Mouse (Mus musculus) adrenal gland, adult 18-20 months (tissue): ENCODE results near the gene Pde4d. TPM values are rescaled to one million over a fixed set of nuclear protein-coding genes. Genes with fewer than 3 reads are reported as not detected.
A peak's percentile ranks its signal among the peaks of the same experiment; 100 is the strongest.

Experiments used
- DNase-seq, 2 experiments: peaks; one replicate each; pipeline ENCODE4 v3.0.0; 2021 to 2022; ENCODE audit warnings: low spot score in 2 of 2
- total RNA-seq, 2 experiments: library from RNA; stranded (reverse); gene quantifications; 1 replicate in 1 of 2; 2 replicates in 1 of 2; pipeline ENCODE4 v1.2.3; 2021

Gene Pde4d
- total RNA-seq, 2 experiments from 2014 or later = 48.5 to 81.6 TPM

DNA sequence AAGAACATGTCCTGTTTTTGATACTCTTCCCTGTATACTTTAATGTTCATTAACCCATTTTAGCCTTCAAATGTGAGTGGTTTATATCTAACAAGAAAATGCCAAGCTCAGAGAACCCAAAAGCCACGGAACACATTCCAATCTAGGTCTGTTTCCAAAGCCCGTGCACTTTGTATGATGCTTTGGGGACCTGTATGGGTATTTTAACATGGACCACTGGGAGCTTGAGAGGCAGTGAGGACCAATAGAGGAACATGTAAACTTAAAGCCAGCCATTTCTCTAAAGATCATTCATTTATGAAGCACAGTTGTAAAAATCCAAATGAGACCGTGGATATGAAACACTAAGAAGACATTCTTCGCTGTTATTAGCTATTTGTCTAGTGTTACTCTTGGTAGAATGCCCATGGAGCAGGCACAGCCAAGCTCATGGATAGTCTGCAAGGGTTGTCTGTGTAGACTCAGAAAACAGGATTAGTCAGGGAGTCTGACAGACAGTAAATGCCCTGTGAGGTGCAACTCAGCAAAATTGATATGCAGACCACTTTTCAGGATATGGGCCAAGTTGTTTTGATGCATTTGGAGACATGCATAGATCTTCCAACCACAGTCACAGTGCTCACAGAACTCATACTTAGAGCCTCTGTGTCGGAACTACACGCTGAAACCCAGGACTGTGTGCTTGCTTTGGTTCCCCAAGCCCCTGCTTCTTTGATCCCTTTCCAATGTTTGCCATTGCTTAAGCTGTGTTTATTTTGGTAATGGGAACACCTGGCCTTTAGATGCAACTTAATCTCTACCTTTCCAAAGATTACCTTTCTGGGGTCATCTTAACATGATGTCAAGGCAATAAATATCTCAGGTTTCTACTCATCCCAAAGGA lies 1272.7 kb downstream of the Pde4d start:
- no peak for DNase-seq

DNA sequence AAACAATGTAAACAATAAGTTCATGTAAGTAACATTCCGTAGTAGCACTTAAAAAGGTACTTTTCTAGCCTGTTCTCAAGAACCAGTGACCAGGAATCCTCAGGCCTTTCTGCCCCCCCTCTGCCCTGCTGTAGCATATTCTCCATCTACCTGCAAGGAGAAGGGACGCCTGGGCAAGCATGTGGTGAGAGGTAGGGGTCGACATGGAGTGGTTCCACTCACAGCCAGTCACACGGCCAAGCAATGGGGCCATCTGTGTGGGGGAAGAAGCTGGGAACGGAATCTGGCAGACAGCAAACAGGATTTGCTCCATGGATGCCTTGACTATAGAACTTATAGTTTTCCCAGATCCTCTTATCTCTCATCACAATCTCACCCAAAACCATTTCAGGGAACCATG lies 1277.6 kb downstream of the Pde4d start:
- no peak for DNase-seq

DNA sequence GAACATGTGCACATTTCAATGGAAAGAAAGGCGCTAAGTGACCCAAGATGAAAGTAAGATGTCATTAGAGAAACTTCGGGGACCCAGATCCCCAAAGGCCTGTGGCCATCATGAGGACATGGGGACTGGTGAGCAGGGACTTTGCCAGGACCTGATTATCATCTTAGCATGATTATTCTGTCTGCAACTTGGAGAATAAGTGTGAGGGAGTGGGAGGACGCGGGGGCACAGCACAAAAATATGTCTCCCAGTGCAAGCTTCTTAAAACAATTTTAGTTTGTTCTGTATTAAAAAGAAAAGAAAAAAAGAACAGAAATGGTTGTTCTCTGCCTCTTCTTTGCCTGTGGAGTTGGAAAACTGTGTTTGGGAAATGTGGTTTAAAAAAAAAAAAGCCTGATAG lies 1279.9 kb downstream of the Pde4d start:
- DNase-seq = no peak

DNA sequence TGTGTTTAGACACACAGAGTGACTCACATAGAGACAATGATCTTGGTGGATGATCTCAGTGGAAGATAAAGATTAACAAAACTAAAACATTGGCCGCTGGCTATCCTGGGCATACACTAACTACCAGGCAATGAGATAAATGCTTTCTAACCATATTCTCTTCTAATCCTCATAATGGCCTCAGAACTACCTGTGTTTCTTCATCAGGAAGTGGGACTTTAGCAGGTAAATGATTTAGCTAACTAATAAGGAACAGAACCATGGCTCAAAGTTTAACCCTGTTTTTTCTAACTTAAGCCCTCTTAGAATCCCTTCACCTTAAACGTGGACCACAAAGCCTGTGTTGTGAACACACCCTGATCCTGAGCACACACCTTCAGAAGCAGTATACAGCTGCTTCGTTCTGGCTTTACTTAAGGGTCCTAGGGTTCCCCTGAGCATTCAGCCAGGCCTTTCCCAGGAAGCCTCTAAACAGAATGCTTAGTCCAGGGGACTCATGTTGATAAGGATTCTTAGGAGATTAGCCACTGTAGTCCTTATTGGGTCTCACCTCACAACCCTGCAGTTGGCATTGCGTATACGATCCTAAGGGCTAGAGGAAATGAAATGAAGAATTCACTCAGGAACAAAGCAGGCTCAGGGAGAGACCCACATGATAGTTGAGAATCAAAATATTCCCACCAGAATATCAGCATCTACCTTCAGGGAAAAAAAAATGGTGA lies 1283.1 kb downstream of the Pde4d start:
- DNase-seq = no peak

DNA sequence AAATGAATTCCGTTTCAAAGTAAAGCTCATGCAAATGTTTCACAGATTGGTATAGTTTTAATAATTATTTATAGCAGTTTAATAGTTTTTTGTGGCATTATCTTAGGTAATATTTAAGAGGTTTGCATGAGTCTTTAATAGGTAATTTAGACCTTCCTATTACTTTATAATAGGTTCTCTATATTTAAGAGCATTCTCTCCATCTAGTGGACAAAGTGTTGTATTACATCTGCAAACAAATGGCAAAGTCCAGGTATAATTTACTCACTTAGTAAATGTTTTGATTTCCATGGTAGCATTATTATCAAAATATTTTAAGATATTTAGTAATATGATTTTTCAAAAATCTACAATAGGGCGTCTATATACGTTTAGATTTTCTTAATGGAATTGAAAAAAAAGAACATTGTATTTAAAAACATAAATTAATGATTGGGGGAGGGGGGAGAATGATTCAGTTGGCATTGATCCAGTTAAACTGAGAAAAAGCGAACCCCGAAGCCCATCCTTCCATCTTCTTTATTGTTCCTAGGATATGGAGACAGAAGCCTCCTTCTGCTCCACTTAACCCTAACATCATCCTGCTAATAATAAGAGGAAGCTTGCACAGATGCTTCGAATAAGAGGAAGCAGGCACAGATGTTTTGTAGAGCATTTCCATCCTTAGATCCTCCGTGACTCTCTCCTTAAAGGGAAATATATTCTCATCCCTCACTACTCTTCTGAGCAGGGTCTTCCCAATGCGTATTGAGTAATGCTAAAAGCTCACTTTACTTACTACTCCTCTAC lies 1286.7 kb downstream of the Pde4d start:
- DNase-seq = no peak

DNA sequence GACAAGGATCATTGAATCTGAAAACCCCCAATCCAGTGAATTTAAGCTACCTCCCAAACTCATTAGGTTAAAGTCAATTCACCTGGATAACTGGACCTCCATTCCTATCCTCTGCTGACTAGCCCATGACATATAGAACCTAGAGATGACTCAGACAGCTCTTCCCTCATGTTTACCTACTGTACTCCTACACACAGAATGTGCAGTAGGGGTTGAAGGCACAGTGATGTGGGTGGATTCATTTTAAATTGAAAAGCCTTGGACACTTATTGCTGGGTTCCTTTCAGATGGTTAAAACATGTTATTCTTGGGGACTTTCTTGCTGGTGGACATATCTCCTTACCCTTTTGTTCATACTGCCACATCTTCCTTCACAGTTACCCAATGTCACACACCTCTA lies 1296.7 kb downstream of the Pde4d start:
- DNase-seq = no peak

DNA sequence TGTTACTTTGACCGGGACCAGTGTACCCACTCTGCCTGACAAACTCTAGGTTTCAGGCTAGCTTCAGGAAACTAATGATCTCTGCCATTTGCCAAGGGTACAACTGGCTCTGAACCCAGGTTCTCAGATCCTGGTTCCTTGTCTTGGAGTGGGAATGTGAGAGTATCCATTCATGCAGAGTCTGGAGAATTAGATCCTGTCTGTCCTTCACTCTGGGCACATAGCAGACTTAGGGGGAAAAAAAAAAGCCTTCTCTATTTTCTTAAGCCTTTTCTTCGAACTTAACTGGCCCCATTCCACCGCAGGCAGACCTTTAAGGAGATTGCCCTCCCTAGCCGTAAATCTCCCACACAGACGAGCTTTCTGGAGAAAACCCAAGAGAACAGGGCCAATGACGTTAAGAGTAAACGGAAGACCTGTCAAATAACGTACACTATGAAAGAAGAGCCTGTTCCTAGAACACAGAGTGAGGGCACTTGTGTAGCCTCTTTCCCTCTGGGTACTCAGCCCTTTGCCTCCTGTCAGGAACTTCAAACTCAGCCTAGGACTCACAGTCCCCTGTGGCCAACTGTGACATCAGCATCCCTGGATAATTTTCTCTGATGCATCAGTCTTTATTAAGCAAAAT lies 1302.6 kb downstream of the Pde4d start:
- DNase-seq = no peak

DNA sequence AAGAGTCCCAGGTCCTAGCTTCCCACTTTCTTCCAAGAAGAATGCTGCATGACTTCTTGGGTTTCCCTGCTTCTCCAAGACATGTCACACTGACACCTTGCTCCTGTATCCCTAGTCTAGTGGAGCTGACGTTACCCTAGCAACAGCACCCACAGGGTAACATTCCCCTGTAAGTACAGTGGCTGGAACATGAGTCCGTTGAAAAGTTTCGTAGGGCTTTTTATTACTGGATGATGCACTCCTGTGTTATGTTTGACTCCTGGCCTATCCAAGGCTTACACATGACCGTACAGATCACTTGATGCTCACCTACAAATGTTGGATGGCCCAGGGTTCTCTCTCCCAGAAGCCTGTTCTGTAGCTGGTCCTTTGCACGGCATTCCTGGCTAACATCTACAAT lies 1307.1 kb downstream of the Pde4d start:
- no peak for DNase-seq

DNA sequence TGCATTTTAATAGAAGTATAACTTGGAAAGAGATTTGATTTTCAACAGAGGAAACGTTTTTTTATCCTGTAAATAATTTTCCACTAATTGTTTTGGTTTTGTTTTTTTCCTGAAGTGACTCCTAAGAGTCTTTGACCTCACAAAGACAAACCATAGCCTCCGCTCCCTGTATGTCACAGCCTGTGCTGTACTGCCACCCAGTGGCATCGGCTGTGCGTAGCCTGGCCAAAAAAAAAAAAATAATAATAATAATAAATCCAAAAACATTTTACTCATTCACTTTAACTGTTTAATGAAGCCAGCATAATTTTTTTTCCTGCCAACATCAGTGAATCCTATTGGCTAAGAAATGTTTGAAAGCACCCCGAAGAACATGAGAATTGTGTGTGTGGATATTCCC lies 1309.5 kb downstream of the Pde4d start:
- peak in 1 of 2 experiments; percentile 33 for DNase-seq

DNA sequence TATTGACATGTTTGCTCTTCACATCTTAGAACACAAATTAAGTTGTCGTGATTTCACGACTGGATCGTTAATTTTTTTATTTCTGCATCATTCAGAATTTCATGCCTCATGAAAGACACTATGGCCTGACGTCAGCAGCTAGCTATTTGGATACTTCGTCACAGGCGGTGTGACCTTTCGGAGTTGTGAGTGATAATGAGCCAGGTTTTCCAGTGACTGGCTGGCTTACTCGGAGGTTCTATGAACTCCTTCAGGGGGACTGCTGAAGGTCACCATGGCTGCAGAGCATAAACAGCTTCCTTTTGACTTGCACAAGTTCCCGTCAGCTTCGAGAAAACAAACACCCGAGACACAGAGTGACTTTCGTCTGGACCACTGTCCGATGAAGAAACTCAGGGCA lies 1311.3 kb downstream of the Pde4d start:
- no peak for DNase-seq

DNA sequence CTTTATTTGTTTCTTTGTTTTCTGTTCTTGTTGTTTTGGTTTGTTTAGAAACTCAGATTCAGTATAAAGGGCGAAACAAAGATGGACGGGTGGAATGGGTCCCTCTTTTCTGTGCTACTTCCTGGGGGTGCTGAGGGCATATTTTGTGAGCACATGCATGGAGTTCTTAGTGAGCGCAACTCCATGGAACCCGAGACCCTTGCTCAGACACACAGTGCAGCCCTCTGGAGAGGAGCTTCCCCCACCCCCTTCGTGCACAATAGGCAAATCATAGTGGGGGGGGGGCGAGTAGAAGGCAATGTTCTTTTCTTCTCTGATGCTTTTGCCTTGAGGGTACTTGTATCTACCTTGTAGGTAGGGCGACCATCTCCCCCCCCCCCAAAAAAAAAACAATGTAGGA lies 1325.0 kb downstream of the Pde4d start:
- no peak for DNase-seq

DNA sequence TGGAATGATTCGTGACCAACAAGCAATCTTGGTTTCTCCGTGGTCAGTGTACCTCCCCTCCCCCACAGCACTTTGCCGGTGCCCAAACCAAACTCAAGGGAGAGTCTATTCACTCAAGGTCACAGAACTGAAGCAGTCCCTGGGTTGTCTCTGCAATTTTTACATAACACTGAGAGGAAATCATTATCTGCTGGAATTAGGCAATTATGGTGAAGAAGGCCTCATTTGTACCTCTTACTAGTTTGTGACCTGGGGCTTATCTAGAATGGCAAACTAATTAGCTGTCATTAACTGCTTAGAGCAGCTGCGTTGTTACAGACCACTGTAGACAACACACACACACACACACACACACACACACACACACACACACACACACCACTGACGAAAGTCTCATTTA lies 1325.4 kb downstream of the Pde4d start:
- no peak for DNase-seq

DNA sequence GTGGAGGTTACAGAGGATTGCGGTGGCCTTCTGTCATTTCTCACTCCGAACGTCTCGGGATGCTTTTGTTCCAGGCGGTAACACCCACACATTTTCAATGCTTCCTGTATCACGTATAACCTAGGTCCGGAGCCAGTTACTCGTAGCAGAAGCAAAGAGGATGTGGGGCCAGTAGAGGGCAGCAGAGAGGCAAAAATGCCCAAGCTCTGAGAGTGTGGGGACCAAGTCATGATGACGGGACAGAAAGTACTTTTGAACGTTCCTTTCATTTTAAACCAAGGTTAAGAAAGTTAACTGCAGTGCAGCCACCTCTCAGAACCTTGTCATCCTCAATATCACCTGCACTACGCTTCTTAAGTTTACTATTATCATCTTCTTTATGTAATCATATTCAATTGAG lies 1326.4 kb downstream of the Pde4d start:
- DNase-seq = peak; percentile 87 to 90

DNA sequence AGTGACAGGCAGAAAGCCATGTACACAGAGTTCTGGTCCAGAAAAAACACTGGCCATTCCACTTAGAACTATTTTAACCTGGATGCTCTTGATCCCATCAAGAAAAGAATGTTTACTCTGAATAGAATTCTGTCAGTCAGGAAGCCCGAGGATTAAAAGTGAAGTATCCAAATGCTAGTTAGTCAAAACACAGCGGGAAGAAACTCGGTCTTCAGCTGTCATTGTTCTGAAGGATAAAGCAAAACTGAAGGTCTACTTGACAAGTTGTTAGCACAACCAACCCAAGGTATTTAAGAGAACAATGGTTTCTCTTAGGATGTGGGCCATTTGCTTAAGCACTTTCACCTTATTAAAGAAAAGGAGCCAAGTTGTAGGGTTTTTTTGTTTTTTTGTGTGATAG lies 1327.2 kb downstream of the Pde4d start:
- DNase-seq = no peak

DNA sequence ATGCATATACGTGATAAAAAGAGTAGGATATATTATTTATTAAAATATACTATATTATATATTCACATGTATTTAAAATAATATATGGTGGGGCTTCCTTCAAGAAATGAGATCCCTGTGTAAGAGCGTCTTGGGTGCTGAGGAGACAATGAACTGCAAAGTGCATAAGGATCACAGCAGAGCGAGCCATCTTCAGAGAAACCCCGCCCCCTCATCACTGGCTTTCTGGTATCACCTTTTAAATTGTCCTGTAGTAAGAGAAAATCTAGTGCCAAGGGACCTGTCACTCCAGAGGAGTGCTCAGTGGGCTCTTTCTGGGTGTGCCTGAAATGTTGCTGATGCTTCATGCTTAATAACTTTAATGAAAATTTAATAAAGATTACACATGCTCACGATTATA lies 1327.7 kb downstream of the Pde4d start:
- DNase-seq = no peak

DNA sequence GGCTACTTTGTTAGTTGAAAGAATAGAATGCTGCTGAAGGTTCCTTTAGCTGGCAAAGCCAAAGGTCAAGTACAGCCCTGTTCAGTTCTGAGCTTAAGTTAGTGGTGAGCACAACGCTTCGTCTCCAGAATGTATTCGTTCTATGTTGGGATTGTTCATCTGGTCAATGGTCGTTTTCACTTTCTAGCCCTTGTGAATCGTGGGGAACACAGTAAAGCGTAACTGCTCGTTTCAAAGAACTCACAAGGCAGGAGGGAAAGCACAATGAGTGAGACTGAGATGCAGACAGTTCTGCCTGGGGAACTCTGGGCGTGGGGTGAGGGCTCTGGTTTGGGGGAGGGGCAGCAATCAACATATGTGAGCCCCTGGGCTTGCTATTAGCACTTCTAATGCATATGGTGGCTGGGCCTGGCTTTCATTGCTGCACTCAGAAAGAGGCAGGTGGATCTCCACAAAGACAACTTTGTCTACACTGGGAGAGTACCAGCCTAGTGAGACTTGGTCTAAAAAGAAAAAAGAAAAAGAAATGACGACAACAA lies 1328.6 kb downstream of the Pde4d start:
- DNase-seq = no peak

DNA sequence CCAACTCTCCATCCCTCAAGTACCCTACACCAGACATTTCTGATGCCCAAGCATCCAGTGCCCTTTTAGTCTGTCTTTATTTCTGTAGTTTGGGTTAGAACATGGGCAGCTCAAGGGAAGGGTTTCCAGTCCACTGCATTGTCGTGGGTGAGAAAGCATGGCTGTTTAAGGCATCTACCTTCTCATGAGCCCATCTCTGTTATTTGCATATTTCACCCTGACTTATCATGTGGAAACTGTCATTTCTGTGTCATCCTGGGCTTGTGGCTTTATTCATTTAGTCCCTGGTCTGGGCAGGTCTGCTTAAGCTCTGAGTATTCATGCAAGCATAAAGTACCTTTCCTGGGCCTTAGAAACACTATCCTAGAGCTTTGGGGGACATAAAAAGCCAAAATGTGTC lies 1331.7 kb downstream of the Pde4d start:
- no peak for DNase-seq

DNA sequence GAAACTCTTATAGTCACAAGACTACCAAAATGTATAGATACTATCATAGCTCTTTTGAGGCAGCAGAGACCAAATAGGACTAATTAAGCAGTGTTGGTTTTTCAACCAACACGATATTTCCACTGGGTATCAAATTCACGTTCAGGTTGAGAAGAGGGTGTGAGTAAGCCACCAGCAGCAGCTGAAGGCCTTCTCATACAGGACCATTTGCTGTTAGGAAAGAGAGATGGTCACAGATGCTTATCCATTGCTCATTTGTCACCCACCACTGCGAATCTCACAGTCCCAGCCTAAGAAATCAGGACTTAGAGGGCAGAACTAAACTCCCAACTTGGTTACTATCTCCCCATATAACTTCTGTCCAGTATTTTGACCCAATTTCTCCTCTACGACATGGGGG lies 1338.9 kb downstream of the Pde4d start:
- DNase-seq = no peak

DNA sequence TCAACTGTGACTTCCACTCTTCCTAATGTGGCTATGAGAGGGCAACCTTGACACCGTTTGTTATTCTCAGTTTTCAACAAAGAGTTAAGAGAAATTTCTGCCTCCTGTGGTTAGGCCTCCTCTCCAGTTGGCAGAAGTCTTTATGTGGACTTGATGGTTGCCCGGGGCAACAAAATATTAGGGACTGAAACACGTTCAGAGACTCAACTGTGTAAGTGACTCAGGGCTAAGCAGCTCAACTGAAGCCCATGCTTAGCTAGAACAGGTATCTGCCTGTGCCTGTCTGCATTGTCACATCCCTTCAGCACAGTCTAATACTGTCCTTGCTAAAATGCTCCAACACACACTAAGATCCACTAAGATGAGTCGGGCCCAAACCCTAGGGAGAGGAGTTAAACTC lies 1339.4 kb downstream of the Pde4d start:
- DNase-seq = no peak

DNA sequence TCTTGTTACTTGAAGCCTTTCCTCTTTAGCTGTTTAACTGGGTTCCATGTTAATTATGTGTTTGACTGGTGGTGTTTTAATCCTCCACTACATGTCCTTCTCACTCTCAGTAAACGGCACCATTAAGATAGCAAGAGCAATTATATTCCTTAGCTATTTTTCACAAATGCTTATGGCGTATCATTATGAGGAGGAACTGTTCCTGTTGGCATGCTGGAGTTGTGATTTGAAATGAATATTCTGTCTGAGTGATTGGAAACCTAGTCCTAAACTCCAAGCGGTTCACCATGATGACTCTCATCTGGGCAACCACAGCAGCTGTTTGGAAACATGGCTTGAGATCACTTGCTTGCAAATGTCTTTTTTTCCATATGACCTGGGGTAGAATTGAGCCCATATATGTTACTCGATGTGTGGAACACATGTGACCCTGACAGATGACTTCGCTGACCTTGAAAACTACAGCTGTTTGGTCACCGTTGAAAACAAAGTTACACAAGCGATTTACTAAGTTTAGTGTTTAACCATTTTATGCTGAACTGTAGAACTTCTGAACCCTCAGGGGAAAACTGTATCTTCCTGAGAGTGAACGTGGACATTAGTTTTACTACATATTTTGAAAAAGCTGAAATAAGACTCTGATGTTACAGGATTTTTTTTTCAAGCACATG lies 1340.4 kb downstream of the Pde4d start:
- no peak for DNase-seq
